Mouse (Mus musculus): ENCODE results near the gene Mospd3. TPM values are rescaled to one million over a fixed set of nuclear protein-coding genes. Genes with fewer than 3 reads are reported as not detected.

Gene Mospd3
- total RNA-seq, 2 experiments from 2014 or later: 18.2 to 22.2 TPM

Other genes starting within 250 kb of the Mospd3 start
- under 1 TPM; 0.16 to 0.32 TPM for gene Zan, start 124.0 kb downstream of the Mospd3 start, total RNA-seq (2021)
- gene Pop7, start 98.5 kb downstream of the Mospd3 start, total RNA-seq (2021): 10 to 100 TPM; 30.2 to 37.0 TPM
- gene Gigyf1, start 82.5 kb downstream of the Mospd3 start, total RNA-seq (2021): 10 to 100 TPM; 39.9 to 48.6 TPM
- gene Epo, start 67.8 kb downstream of the Mospd3 start, total RNA-seq (2021): not detected
- 100 to 1,000 TPM; 662 to 684 TPM for gene Gnb2, start 67.5 kb downstream of the Mospd3 start, total RNA-seq (2021)
- gene Actl6b, start 47.5 kb downstream of the Mospd3 start, total RNA-seq (2021): 100 to 1,000 TPM; 109 to 118 TPM
- gene Tfr2, start 31.2 kb downstream of the Mospd3 start, total RNA-seq (2021): 1 to 10 TPM; 8.1 to 8.9 TPM
- 10 to 100 TPM; 12.1 to 13.7 TPM for gene Pcolce, start 12.7 kb upstream of the Mospd3 start, total RNA-seq (2021)
- gene Fbxo24, start 27.9 kb upstream of the Mospd3 start, total RNA-seq (2021): under 1 TPM; 0.18 to 0.21 TPM
- gene Lrch4, start 28.1 kb upstream of the Mospd3 start, total RNA-seq (2021): 10 to 100 TPM; 12.2 to 13.5 TPM
- gene Gm20605, start 28.1 kb upstream of the Mospd3 start, total RNA-seq (2021): 10 to 100 TPM in 1 of 2 experiments, 1 to 10 TPM in 1; 9.2 to 11.8 TPM
- gene Sap25, start 40.3 kb upstream of the Mospd3 start, total RNA-seq (2021): 1 to 10 TPM; 2.3 to 4.7 TPM
- under 1 TPM in 1 of 2 experiments, not detected in 1; 0.32 TPM for gene Irs3, start 44.7 kb upstream of the Mospd3 start, total RNA-seq (2021)
- gene Agfg2, start 83.7 kb upstream of the Mospd3 start, total RNA-seq (2021): 10 to 100 TPM; 40.0 to 43.9 TPM
- gene Nyap1, start 140.5 kb upstream of the Mospd3 start, total RNA-seq (2021): 10 to 100 TPM; 69.0 to 73.4 TPM
- gene Tsc22d4, start 144.7 kb upstream of the Mospd3 start, total RNA-seq (2021): 100 to 1,000 TPM; 173 to 195 TPM
- gene Ppp1r35, start 177.8 kb upstream of the Mospd3 start, total RNA-seq (2021): 10 to 100 TPM; 23.4 to 27.1 TPM
- gene Mepce, start 186.6 kb upstream of the Mospd3 start, total RNA-seq (2021): 10 to 100 TPM; 41.4 to 45.0 TPM
- 1 to 10 TPM; 4.6 to 6.7 TPM for gene Zcwpw1, start 186.7 kb upstream of the Mospd3 start, total RNA-seq (2021)
- 1 to 10 TPM in 1 of 2 experiments, under 1 TPM in 1; 0.92 to 1.2 TPM for gene Pilra, start 235.2 kb upstream of the Mospd3 start, total RNA-seq (2021)